Mouse (Mus musculus): ENCODE results near the gene Hs3st4. TPM values are rescaled to one million over a fixed set of nuclear protein-coding genes. Genes with fewer than 3 reads are reported as not detected.

The Hs3st4 gene
- not detected for total RNA-seq (2021)
- long read RNA-seq, experiment 1, partial matches to known transcripts, result 0 of 1 reads
- long read RNA-seq, experiment 1, other reads (novel, unspliced or antisense), result 1 of 1 reads
- long read RNA-seq, experiment 2, result 0 reads

DNA sequence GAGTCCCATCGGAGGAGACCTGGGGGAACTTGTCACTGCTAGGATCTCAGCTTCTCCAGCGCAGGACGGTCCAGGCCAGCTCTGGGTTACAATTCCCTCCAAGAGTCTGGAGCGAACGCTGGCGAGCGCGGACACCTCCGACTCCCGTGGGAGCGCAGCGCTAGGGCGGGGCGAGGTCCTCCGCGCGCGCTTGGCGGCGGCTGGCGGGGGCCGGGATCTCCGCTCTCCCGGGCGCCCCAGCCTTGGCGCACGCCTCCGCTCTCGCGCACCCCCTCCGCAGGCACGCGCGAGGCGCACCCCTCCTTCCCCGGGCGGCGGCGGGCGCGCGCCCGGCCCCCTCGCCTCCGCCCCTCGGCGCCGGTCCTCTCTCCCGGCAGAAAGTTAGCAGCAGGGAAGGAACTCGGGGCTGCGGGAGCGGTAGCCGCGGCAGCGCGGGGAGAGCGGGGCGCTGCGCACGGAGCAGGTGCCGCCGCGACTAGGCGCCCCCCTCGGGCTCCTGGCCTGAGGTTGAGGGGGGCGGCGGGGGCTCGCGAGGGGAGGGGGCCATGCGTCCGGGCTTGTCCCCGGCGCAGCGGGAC, at the start of gene Hs3st4:
Gene Hs3st4, plus strand, starts transcription at position 409 of the 578 bp plus-strand sequence.
- no peak for DNase-seq
- intact Hi-C loops (cut with DNase I), result no loop called here

- no peak for DNase-seq
- intact Hi-C loops (cut with DNase I), result no loop called here
Measured at GRCm38 (mm10) chr7:123946836-123947235, 35.8 kb upstream of the Hs3st4 start.

DNA sequence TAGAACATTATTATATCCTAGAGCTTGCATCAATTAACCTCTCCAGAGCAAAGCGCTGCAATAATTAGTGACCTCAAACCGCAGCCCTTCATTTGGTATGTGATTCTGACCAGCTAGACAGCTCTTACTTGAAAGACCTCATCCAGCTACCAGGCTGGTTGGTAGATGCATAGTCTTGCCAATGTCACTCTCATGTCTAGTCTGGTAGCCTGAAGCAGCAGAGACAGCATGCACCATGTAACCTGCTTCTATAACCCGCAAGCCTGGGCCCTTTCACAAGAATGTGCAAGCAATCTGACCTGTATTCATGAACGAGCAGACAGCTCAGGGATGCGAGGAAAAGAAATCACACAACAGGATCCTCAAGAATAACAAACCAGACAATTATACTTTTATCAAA, 19.6 kb upstream of the Hs3st4 start:
- intact Hi-C loops (cut with DNase I), result no loop called here
- DNase-seq, result no peak

- intact Hi-C loops (cut with DNase I), result no loop called here
- DNase-seq, result no peak
Measured at GRCm38 (mm10) chr7:123964559-123965142, 18.0 kb upstream of the Hs3st4 start.

DNA sequence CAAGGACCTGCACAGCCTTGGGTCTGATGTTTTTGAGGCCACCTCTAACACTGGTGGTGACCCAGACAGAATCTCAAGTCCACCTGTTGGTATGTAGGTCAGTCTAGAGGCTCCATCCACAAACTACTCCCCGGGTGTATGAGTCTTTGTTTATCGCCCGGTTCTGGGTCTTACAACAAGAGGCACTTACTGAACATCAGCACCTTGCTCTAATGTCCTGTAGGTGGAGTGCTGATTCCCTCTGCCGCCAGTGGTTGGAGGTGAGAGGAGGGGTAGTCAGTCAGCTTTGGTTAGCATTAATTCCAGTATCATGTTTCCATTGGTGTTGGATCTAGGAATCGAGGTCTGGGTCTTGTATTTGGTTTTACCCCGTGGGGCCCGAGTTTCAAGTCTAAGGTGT, 17.2 kb upstream of the Hs3st4 start:
- intact Hi-C loops (cut with DNase I), result no loop called here
- DNase-seq, result no peak

DNA sequence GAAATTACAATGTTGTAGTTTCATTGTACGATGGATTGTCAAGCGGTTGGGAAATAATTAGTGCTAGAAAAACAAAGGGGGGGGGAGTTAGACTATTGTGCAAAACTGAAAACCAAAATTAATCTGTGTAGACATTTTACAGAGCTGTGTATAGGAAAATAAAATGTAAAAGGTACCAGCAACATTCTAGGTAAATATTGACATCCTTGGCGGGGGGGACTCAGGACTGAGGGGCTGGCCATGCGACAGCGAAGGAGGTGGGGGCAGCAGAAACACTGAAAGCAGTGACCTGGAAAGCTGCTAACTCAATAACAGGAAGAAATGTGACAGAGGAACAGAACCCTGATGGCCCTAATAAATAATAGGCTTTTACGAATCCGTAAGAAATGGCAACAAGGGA, 7.2 kb upstream of the Hs3st4 start:
- intact Hi-C loops (cut with DNase I), result no loop called here
- no peak for DNase-seq

DNA sequence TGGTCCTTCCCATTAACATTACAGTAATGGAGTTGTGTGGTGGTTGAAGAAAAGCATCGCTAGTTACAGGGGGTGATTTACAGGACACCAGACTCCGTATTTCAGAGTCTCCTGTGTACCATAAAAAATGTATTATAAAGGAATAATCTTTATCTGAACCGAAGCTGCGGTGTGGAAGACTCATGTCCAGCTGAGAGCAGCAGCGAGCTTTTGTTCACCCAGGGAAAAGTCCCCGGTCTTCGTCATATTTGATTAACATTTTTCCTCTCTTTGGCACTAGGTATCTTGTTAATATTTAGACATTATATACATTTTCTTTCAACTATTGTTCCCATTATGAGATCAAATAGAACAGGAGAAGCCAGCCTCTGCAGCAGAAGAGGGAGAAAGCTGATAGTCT, 1.2 kb upstream of the Hs3st4 start:
- DNase-seq, result no peak

DNA sequence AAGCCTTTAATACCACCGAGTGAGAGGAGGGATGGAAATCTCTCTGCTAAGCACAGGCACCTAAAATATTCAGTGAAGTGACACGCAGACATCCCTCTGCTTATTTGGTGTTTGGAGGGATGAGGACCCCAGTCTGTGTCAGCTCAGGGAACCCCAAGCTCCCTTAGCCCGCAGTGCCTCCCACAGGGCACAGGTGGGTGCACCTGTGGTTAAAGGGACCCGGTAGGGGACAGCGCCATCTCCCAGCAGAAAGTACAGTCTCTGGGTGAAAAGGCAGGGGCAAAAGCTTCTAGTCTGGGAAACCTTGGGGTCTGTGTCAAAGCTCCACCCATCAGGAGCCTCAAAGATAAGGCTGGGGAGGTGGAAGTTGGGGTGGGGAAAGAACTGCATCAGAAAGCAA, 659 bp upstream of the Hs3st4 start:
- no peak for DNase-seq
- intact Hi-C loops (cut with DNase I), result no loop called here

More for the DNA sequence above, 1.2 kb upstream of the Hs3st4 start:
- intact Hi-C loops (cut with DNase I), result no loop called here

DNA sequence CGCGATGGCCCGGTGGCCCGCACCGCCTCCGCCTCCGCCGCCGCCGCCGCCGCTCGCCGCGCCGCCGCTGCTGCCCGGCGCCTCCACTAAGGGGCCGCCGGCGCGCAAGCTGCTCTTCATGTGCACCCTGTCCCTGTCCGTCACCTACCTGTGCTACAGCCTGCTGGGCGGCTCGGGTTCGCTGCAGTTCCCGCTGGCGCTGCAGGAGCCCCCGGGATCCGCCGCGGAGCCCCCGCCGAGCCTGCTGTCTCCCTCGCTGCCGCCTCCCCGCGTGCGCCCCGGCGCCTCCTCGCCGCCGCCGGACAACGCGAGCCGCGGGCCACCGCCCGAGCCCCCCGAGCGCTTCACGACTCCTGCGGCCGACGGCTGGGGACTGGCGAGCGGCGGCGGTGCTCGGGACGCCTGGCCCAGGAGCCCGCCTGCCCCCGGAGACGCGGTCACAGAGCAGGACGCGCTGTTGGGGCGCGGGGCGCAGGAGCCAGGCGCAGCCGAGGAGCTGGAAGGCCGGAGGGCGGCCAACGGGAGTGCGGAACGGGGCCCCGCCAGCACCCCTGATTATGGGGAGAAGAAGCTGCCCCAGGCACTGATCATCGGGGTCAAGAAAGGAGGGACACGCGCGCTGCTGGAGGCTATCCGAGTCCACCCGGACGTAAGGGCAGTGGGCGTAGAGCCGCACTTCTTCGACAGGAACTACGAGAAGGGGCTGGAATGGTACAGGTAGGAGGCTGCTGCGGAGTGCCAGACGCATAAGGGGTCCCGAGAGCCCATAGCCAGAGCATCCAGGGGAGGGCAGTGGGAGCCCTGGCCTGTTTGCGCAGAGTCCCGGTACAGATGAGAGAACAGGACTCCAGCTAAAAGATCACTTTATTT, 743 bp downstream of the Hs3st4 start:
- intact Hi-C loops (cut with DNase I), result no loop called here
- no peak for DNase-seq

DNA sequence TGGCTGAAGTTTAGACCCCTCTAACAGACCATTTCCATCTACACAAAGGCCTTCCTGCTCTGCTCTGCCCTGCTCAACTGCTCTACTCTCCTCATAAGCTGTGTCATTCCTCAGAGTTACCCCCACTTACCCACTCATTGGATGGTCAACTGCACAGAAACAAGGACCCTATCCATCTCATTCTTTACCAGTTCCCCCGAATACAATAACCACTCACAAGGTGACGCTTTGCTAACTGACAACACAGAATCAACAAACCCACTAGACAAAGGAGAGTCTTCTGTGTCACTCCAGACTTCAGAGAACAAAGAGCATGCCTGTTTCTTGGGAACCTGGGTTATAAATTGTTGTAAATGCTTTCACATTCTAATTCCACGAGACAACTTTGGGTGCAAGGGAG, 9.5 kb downstream of the Hs3st4 start:
- intact Hi-C loops (cut with DNase I), result no loop called here
- no peak for DNase-seq

GRCm38 (mm10) chr7:123997266-123997665, 14.6 kb downstream of the Hs3st4 start:
- DNase-seq, result no peak
- intact Hi-C loops (cut with DNase I), result no loop called here

- intact Hi-C loops (cut with DNase I), result no loop called here
- no peak for DNase-seq
Measured at GRCm38 (mm10) chr7:123998601-123999000, 15.9 kb downstream of the Hs3st4 start.

GRCm38 (mm10) chr7:124026908-124027307, 44.2 kb downstream of the Hs3st4 start:
- intact Hi-C loops (cut with DNase I), result no loop called here
- no peak for DNase-seq

DNA sequence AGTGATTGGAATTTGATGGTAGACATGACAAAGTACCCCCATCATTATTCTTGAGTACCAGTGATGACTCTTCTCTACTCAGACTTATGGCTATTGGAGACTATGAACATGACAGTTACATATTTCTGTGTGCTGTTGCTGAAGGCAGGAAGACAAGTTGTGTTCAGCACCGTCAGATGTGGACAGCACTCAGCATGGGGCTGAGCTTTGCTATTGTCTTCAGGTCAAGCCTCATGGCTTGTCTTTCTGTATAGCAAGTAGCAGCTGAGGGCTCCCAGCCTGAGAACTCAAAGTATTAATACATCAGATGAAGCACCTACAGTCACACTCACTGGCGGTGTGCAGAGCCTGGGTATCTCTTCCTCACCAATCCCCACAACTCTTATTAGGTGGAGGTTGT, 49.6 kb downstream of the Hs3st4 start:
- intact Hi-C loops (cut with DNase I), result no loop called here
- DNase-seq, result no peak

DNA sequence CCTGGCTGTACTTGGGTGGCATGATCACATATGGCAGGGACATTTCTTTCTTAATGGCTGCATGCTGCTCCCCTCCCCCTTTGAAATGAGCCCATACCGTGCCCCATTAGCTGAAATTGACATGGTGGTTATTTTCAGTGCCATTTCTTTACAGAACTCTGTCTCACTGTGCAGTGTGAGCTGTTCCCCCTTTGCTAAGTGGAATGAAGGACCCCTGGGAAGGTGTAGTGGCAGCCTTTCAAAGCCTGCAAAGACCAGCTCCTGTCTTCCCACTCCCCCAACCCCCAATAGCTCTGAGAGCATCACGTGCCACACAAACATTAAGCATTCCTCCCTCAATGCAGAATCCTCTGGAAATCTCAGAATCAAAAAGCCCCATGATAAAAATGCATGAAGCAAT, 50.7 kb downstream of the Hs3st4 start:
- intact Hi-C loops (cut with DNase I), result no loop called here

DNA sequence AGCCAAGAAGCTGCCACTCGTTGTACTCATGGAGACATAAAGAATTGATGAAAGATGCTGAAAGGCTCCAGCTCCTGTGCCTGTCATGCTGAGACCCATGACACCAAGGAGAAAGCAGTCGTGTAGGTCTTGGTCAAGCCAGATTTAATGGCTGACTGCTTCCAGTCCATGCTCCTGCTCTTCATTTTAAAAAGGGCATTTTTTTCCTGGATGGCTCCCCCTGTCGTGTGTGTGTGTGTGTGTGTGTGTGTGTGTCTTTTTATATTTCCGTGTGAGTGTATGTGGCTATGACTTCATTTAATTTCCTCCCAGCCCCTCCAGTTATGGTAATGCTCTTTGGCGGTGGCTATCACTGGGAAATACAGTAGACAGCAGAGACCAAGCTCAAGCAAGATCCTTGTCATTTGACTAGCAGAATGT, 54.6 kb downstream of the Hs3st4 start:
- intact Hi-C loops (cut with DNase I), result no loop called here
- DNase-seq, result no peak

More for the DNA sequence above, 50.7 kb downstream of the Hs3st4 start:
- DNase-seq, result no peak

DNA sequence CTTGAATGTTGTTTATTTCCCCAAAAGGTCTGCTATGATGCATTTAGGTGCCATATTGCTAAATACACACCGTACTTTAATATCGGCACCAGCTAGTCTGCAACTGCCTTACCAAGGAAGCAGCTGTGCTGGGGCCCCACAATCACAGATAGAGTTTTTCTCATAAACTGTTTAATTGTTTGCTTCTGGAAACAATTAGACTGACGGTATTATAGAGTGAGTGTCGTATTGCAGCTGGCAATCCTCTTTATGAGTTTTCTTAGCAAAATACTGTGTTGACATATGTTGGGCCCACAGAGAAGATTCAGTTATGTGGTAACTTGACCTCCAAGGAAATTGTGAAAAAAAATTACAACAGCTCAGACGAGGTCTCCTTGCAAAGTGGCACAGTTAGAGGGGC, 56.5 kb downstream of the Hs3st4 start:
- no peak for DNase-seq
- intact Hi-C loops (cut with DNase I), result no loop called here

DNA sequence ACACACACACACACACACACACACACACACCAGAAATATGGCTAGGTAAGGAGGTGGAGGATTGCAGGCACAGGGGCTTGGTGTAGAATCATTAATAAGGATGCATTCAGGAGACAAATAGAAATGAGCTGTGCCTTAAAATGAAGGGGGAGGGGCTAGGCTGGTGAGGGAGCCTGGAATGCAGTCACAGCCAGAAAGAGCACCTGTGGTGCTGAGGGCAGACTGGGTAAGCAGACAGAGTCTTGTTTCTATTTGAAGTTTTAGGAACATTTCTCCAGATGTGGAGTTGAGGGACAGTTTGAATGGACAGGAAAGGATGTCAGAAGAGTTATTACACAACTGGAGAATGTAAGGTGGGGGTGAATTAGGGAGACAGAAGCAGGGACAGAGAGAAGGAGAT, 64.7 kb downstream of the Hs3st4 start:
- no peak for DNase-seq
- intact Hi-C loops (cut with DNase I), result no loop called here

- DNase-seq, result no peak
- intact Hi-C loops (cut with DNase I), result no loop called here
Measured at GRCm38 (mm10) chr7:124048971-124049370, 66.3 kb downstream of the Hs3st4 start.

DNA sequence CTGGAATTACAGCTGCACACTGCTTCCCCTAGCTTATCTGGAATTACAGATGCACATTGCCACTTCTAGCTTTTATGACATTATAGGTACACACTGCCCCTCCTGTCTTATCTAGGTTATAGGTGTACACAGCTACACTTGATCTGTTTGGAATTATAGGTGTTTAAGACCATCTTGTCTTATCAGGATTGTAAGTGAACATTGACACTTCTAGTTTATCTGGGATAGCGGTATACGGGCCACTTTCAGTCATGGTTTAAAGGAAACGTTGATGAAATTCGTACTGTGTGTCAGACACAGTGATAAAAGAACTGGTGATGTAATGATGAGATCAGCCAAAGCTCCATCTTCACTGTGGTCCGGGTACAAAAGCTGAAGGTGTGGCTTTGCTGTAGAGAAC, 67.8 kb downstream of the Hs3st4 start:
- DNase-seq, result no peak
- intact Hi-C loops (cut with DNase I), result no loop called here

DNA sequence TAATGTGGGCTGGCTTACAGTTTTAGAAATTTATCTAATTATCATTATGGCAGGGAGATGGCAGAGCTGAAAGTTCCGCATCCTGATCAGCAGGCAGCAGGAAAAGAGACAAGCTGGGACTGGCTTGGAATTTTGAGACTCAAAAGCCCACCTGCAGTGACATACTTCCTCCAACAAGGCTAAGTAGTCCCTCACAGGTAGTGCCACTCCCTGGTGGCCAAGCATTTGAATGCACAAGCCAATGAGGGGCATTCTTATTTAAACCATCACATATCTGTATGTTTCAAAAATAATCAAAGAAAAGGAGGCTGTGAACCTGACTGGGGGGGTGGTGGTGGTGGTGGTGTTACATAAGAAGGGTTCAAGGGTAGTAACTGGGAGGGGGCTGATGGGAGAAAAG, 101.1 kb downstream of the Hs3st4 start:
- intact Hi-C loops (cut with DNase I), result no loop called here
- no peak for DNase-seq

- intact Hi-C loops (cut with DNase I), result loop anchor here (5.0 kb wide), 1 partner anchor 1263 kb away; no protein-coding TSS in a partner anchor
- no peak for DNase-seq
Measured at GRCm38 (mm10) chr7:124129019-124129418, 146.3 kb downstream of the Hs3st4 start.

Measured in gastrocnemius, postnatal 36 days (tissue).